Mouse (Mus musculus) small intestine, adult 2 months (tissue): ENCODE measurements around the gene Skap2. TPM values are rescaled to one million over a fixed set of nuclear protein-coding genes. Genes with fewer than 3 reads are reported as not detected.

Source experiments
- H3K27ac ChIP-seq: fragments of 200-500 bp; 2 replicates; pipeline ENCODE4 v1.5.1; 2012; ENCODE audit warnings: low read depth, low read length, control low read depth, inconsistent platforms; ENCODE audit not compliant: insufficient read depth
- H3K27me3 ChIP-seq: fragments of 200-500 bp; 2 replicates; pipeline ENCODE4 v1.6.1; 2012; ENCODE audit warnings: mild to moderate bottlenecking, moderate library complexity, low read length, inconsistent platforms; ENCODE audit not compliant: control insufficient read depth, insufficient read depth
- H3K36me3 ChIP-seq: fragments of 200-500 bp; 2 replicates; pipeline ENCODE4 v1.6.1; 2012; ENCODE audit warnings: mild to moderate bottlenecking, low read length, control low read depth, inconsistent platforms; ENCODE audit not compliant: control insufficient read depth, insufficient read depth
- H3K4me1 ChIP-seq: fragments of 200-500 bp; 2 replicates; pipeline ENCODE4 v1.6.1; 2012; ENCODE audit warnings: low read length, inconsistent platforms, mixed read lengths; ENCODE audit not compliant: control insufficient read depth, insufficient read depth, insufficient read length
- H3K4me3 ChIP-seq: fragments of 200-500 bp; 2 replicates; pipeline ENCODE4 v1.5.1; 2012; ENCODE audit warnings: low read depth, mild to moderate bottlenecking, control low read depth, inconsistent platforms, low read length, moderate library complexity
- CTCF ChIP-seq: fragments of 200-500 bp; IDR thresholded peaks from 2 replicates; pipeline ENCODE4 v1.5.1; 2012; ENCODE audit warnings: low read depth, mild to moderate bottlenecking, control low read depth, inconsistent platforms, low read length, moderate library complexity, mixed read lengths; ENCODE audit not compliant: insufficient replicate concordance, insufficient read length; ENCODE audit errors: extremely low read depth
- POLR2A ChIP-seq: fragments of 200-500 bp; IDR thresholded peaks from 2 replicates; pipeline ENCODE4 v1.6.1; 2012; ENCODE audit warnings: low read depth, mild to moderate bottlenecking, control low read depth, inconsistent platforms, low read length, moderate library complexity
- WGBS: fragments of 180-500 bp; shearing (Covaris S2); methylation state at CpG from one replicate; pipeline ENCODE4 v1.1.7; 2018; 5-methylcytosine and 5-hydroxymethylcytosine counted together
- polyA plus RNA-seq: library from polyadenylated mRNA; depleted of rRNA; stranded (reverse); fragments of >200 nt; gene quantifications from 2 replicates; pipeline ENCODE4 v1.2.3, GENCODE M21; 2012

Gene Skap2
- polyA plus RNA-seq, 1 experiment = 6.5 TPM

GRCm38 (mm10) chr6:52013245-52013945 is 1.0 kb upstream of the Skap2 start:
- Histone ChIP-seq H3K27ac (no peak overlapping the region), H3K4me1 (no peaks in the 10 kb centered on the region), H3K36me3 (no peaks in the 10 kb centered on the region), H3K27me3 (no peaks in the 10 kb centered on the region), H3K4me3 (no peak overlapping the region)
- WGBS = 23% methylated on average over 3 of the region's 3 CpGs
- no peak for TF ChIP-seq CTCF
- no peak for TF ChIP-seq POLR2A

GRCm38 (mm10) chr6:52011559-52012408 is 565 bp downstream of the Skap2 start:
- Histone ChIP-seq H3K36me3 (no peaks in the 10 kb centered on the region), H3K27me3 (peaks cover 2% of the 10 kb centered on the region; the same call in 1 of the 2 replicates), H3K4me1 (no peaks in the 10 kb centered on the region), H3K27ac (peak overlapping the region; percentile 73), H3K4me3 (peak overlapping the region; percentile 84)
- WGBS = 5% methylated on average over 26 of the region's 26 CpGs
- TF ChIP-seq CTCF (no peak), POLR2A (no peak)

GRCm38 (mm10) chr6:52009385-52009784 is 3.0 kb downstream of the Skap2 start:
- Histone ChIP-seq H3K36me3 (no peaks in the 10 kb centered on the region), H3K27ac (no peak overlapping the region), H3K27me3 (peaks cover 13% of the 10 kb centered on the region), H3K4me1 (no peaks in the 10 kb centered on the region), H3K4me3 (no peak overlapping the region)
- no peak for TF ChIP-seq POLR2A
- WGBS = 75% methylated on average over 6 of the region's 6 CpGs

GRCm38 (mm10) chr6:52008757-52009156 is 3.6 kb downstream of the Skap2 start:
- Histone ChIP-seq H3K36me3 (no peaks in the 10 kb centered on the region), H3K4me3 (no peak overlapping the region), H3K27me3 (peaks cover 13% of the 10 kb centered on the region), H3K4me1 (no peaks in the 10 kb centered on the region), H3K27ac (no peak overlapping the region)
- no peak for TF ChIP-seq CTCF
- no peak for TF ChIP-seq POLR2A
- 44% methylated on average over 3 of the region's 3 CpGs for WGBS

- no peak overlapping the region for H3K27ac ChIP-seq
- TF ChIP-seq CTCF (no peak), POLR2A (no peak)
- H3K4me3 ChIP-seq = no peak overlapping the region
- H3K36me3 ChIP-seq = 0 out of 2 replicates have a peak, but pooled peaks cover 5% of the 10 kb centered on the region
- 46% methylated on average over 13 of the region's 13 CpGs for WGBS
- H3K27me3 ChIP-seq = peaks cover 13% of the 10 kb centered on the region
- H3K4me1 ChIP-seq = no peaks in the 10 kb centered on the region
Observed at GRCm38 (mm10) chr6:52006649-52007218, 5.6 kb downstream of the Skap2 start.

GRCm38 (mm10) chr6:52005963-52006648 is 6.2 kb downstream of the Skap2 start:
- Histone ChIP-seq H3K4me3 (peak overlapping the region; percentile 37), H3K27me3 (peaks cover 13% of the 10 kb centered on the region), H3K27ac (no peak overlapping the region), H3K36me3 (0 out of 2 replicates have a peak, but pooled peaks cover 5% of the 10 kb centered on the region), H3K4me1 (no peaks in the 10 kb centered on the region)
- 39% methylated on average over 19 of the region's 19 CpGs for WGBS
- no peak for TF ChIP-seq POLR2A
- TF ChIP-seq CTCF = no peak
